Mouse (Mus musculus): ENCODE results near the gene Dffb. TPM values are rescaled to one million over a fixed set of nuclear protein-coding genes. Genes with fewer than 3 reads are reported as not detected.

Dffb gene
- total RNA-seq (2014; fragmentation: Nextera tagmentation) (11.8 and 14.2 TPM in 2 replicates), total RNA-seq (2017) (6.7 and 13.4 TPM in 2 replicates)

DNA sequence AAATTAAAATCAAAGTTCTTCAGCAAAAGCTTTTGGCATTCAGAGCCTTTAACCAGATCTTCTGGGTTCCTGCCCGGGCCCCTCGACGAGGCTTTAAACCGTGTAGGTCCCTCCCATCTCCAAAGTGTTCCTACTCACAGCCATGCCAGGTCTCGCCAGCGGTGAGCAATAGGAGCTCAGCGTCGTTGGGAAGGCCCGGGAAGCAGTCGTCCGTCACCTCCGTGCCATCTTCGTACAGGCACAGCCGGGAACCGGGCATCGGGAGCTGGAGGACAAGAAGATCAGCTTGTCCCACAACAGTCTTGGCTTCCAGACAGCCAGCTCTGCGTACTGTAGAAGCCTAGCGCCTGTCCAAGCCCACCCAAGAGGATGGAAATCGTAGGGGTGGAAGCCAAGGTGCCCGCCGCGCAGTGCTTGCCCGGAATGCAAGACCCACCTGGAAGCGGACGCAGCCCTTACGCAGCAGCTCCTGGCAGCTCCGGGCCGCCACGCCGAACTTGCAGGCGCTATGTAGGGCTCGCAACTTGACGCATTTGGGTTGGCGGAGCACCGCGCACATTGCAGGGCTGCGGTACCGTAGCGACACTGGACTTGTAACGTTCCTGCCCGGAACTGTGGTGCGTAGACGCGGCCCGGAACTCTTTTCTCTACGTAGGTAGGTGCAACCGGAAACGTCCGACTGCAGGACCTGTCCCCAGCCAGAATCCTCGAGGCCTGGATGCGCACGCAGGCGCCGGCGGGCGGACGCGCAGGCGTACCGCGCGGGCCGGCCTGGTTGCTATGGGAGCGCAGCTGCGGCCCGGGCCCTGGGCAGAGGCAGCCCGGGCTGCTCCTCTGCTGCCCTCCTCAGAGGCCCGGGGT lies at the start of gene Dffb, which contains the start of gene Cep104:
Gene Dffb (minus strand): TSS at position 696 of the 861 bp plus-strand sequence.
Gene Cep104 (plus strand): TSS at position 764 of the 861 bp plus-strand sequence.
- ATAC-seq (replicated peaks; ENCODE audit: poor library complexity, severe bottlenecking): peak; percentile 89

DNA sequence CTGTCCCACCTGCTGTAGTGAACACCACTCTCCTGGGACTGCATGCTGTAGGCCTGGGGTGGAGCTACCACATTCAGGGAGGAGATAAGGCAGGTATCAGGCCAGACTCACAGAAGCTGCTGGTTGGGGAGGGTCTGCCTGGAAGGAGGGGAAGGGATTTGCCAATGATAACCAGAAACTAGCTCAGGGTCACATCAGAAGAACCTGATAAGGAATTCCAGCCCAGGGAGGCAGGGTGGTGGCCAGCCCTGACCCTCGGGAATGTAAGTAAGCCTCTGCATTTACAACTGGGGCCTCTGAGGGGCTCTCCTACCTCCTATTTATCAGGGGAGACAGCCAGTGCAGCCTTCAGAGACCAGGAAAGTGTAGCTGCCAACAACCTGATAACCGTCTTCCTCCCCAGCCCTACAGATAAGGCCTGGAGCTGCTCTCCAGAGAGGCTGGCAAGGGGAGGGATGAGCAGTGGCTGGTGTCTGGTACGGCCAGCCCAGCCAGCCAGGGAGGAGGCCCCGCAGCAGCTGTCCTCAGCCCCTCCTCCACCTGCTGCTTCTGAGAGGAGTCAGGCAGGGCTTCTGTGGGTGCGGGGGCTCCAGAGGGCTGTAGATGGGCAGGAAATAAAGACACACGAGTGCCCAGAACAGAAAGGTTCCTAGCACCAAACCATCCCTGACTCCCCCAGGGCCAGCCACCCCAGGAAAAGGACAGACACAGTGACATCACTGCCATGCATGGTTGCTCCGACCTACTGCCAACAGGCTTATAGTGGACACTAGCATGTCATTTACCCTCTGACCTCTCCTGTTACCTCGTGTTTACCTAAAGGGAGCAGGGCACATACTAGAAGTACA lies 49.1 kb upstream of the Dffb start:
- ATAC-seq (replicated peaks; ENCODE audit: poor library complexity, severe bottlenecking): no peak

DNA sequence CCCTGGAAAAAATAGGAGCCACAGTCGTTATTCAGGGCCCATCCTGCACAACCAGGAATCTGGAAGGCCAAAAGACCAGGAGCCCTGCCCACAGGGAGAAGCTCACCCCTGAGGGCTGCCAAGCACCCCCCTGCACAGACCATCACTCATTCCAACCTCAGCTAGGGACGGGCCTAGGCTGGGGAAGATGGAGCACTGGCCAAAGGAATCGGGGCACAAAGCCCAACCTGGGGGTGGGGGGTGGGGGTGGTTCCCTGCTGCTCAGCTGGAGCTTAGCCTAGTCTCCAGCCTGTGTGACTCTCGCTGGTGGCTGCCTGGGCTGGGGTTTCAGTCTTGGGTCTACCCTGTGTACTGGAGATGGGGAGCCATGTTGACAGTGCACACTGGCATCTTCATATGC lies 47.9 kb upstream of the Dffb start:
- no peak for ATAC-seq (replicated peaks; ENCODE audit: poor library complexity, severe bottlenecking)

DNA sequence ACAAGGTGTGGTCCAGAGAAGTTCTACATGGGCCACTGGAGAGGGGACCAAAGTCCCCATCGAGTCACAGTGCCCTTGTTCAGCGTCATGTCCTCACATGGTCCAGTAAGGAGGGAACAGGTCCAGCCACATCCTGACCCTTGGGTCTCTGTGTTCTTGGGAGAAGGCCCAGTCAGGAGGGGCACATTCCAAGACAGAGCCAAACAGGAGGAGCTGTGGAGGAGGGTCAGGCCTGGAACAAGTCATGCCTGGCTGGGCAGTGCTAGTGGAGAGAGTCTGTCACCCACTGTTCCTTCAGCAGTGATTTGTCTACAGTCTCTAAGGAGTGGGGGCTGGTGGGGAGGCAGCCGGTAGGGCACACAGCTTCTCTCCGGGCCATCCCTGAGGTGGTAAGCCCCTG lies 47.5 kb upstream of the Dffb start:
- ATAC-seq (replicated peaks; ENCODE audit: poor library complexity, severe bottlenecking): no peak

DNA sequence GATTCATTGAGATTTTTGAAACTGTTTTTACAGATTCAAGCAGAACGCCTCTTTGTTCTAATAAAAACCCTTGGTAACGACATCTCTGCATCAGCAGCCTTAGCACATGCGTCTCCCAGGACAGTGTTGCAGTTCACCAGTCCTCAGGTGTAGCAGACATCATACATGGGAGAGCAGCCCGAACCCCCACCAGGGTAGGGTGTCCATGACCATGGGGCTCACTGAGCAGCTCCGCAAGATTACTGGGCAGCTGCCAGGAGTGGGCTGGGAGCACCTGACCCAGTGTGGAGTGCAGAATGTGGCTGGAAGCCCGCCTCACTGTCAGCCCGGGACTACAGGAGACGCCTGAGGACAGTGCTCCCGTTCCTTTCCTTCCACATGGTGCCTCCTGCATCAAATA lies 46.5 kb upstream of the Dffb start:
- no peak for ATAC-seq (replicated peaks; ENCODE audit: poor library complexity, severe bottlenecking)

DNA sequence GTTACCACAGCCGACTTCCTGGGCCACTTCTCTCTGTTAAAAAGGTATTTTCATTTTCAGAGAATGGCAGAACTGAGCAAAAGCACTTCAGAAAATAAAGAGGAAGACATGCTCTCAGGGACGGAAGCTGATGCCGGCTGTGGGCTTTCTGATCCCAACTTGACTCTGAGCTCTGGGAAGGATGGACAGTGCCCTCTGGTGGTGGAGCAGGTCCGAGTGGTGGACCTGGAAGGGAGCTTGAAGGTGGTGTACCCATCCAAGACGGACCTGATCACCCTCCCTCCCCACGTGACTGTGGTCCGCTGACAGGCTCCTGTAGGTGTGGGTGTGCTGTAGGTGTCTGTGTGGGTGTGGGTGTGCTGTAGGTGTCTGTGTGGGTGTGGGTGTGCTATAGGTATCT lies 44.6 kb upstream of the Dffb start:
- peak; percentile 77 for ATAC-seq (replicated peaks; ENCODE audit: poor library complexity, severe bottlenecking)

DNA sequence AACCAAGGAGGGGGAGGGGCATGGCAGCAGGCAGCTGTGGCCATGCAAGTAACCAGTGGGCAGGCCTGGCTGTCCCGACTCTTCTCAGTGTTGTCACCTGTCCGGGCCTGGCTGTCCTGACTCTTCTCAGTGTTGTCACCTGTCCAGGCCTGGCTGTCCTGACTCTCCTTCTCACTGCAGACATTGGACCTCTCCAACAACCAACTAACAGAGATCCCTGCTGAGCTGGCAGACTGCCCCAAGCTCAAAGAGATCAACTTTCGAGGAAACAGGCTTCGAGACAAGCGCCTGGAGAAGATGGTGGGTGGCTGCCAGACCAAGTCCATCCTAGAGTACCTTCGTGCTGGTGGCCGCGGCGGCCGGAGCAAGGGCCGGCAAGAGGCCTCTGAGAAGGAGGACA lies 40.5 kb upstream of the Dffb start:
- no peak for ATAC-seq (replicated peaks; ENCODE audit: poor library complexity, severe bottlenecking)

DNA sequence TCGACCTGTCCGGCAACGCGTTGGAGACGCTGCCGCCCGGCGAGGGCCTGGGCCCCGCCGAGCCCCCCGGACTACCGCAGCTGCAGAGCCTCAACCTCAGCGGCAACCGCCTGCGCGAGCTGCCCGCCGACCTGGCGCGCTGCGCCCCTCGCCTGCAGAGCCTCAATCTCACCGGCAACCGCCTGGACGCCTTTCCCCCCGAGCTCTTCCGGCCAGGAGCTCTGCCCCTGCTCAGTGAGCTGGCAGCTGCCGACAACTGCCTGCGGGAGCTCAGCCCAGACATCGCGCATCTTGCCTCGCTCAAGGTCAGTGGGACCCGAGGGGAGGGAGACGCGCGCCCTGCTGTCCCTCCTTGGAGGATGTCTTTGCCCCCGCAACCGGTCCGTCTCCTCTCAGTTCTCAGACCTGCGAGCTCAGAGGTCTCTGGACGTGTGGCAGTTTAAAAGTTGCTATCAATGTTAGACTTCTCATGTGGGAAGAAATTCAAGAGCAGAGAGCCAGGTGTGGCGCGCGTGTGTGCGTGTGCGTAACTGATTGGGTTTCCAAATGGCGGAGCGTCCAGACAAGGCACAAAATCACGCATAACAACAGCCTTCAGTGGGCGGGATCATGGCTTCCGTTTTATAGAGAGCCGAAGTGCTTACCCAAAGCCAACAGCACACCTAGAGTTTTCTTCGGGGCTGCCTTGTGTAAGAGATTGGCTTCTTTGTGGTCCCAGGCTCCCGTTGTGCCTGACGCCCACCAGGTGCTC lies 37.4 kb upstream of the Dffb start:
- ATAC-seq (replicated peaks; ENCODE audit: poor library complexity, severe bottlenecking): peak; percentile 53

DNA sequence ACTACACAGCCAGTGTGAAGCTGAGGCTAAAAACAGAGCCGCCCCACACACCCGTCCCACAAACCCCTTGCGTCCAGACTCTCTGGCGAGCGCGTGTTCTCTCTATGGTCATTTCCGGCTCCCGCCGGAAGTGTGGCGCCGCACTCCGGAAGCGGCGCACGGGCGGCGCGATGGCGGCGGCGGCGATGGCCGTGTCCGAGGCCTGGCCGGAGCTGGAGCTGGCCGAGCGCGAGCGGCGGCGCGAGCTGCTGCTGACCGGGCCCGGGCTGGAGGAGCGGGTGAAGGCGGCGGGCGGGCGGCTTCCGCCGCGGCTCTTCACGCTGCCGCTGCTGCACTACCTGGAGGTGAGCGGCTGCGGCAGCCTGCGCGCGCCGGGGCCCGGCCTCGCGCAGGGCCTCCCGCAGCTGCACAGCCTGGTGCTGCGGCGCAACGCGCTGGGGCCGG lies 36.7 kb upstream of the Dffb start, which contains the start of gene Lrrc47:
Gene Lrrc47 (plus strand): TSS at position 86 of the 444 bp plus-strand sequence.
- ATAC-seq (replicated peaks; ENCODE audit: poor library complexity, severe bottlenecking): peak; percentile 88

DNA sequence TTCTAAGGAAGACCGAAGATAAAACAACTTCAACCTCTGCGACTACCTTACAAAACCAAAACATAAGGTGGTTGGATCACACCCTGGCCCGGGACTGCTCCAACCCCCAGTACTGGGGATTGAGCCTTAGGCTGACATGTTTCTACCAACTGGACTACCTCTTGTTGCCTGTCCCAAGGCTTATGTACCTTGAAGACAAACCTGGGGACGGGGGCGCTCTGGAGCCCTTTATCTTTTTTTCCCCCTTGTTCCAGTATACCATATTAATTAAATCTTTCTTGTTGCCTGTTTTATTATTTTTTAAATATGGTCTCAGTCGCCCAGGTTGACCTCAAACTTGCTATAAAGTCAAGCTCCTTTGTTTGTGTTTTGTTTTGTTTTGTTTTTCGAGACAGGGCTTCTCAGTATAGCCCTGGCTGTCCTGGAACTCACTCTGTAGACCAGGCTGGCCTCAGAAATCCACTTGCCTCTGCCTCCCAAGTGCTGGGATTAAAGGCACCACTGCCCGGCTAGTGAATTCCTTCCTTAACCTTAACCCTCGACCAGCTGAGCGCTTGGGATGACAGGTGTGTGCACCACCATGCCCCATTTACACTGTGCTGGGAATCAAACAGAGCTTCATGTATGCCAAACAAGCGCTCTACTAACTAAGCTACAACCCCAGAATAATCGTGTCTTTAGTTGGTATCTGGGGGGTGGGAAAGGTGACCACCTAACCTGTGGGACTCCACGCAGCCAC lies 36.1 kb upstream of the Dffb start:
- peak; percentile 28 for ATAC-seq (replicated peaks; ENCODE audit: poor library complexity, severe bottlenecking)

DNA sequence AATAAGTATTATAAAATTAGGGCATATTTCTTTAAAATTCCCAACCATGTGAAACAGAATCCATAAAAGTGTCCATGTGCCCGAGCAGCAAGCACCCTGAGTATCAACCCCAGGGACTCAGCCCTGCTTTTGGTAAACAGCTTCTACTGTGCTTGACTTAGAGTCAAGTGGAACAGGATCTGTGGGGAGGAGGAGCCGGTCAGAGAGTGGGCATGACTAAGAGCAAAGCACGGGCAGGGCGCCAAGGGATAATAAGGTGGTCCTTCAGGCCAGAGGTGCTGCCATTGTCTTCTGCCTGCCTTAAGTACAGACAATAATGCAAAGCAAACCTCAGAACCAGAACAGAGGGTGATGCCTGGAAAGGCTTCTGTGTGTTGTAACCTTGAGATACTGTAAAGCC lies 32.8 kb upstream of the Dffb start:
- ATAC-seq (replicated peaks; ENCODE audit: poor library complexity, severe bottlenecking): no peak

DNA sequence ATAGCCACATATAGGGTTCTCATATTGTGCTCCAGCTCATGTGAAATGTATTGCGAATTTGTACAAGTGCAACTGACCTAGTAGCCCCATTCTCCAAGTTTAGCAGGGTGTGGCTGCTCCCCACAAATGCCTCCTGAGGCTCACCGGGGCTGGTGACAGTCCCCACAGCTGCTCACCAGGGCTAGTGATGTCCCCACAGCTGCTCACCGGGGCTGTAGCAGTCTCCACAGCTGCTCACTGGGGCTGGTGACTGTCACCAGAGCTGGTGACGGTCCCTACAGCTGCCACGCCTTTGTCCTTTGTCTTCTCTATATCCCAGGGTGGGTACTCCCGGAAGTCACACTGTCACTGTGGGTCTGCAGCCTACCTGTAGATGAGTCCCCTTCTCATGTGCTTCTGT lies 31.3 kb upstream of the Dffb start:
- ATAC-seq (replicated peaks; ENCODE audit: poor library complexity, severe bottlenecking): no peak

DNA sequence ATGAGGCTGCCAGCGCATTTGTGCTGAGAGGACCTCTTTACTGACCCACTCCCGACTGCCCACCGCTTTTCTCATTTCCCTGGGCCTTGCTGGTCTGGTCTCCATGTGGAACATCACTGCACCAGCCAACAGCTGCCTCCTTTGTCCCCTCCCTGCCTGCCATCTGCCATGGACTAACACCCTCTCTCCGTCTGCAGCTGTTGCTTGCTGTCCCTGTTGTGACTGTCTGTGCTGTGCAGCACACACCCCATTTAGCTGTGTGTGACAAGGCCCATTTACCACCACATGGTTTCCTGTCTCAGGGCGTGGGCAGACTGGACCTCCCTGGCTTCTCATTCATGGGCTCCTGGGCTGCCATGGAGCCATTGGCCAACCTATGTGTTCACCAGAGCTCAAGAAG lies 30.6 kb upstream of the Dffb start:
- no peak for ATAC-seq (replicated peaks; ENCODE audit: poor library complexity, severe bottlenecking)

DNA sequence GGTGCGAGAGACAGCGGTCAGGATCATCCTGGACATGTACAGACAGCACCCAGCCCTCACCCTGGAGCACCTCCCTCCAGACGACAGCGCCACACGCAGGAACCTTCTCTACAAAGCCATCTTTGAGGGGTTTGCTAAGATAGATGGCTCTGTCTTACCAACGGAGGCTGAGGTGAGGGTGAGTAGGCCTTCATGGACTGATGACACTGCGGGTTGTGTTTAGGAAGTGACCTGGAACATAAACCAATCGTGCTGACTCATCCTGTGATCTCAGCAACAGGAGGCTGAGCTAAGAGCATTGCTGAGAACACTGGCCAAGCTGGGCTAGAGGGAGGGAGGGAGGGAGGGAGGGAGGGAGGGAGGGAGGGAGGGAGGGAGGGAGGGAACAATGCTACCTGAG lies 18.6 kb upstream of the Dffb start:
- ATAC-seq (replicated peaks; ENCODE audit: poor library complexity, severe bottlenecking): no peak

DNA sequence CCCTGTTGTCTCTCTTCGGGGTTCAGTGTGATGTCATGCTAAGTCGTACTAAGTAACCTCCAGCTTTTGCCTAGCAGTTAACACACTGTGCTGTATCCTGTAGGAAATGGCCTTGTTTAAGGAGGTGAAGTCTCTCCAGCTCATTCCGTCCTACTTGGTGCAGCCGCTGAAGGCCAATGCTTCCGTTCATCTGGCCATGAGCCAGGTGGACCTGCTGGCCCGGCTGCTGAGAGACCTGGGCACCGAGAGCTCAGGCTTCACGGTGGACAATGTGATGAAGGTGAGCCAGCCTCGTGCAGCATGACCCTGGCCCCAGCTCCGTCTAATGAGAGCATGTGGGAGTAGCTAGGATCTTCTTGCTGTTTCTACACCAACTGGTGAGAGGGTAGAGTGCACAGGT lies 17.8 kb upstream of the Dffb start:
- no peak for ATAC-seq (replicated peaks; ENCODE audit: poor library complexity, severe bottlenecking)

DNA sequence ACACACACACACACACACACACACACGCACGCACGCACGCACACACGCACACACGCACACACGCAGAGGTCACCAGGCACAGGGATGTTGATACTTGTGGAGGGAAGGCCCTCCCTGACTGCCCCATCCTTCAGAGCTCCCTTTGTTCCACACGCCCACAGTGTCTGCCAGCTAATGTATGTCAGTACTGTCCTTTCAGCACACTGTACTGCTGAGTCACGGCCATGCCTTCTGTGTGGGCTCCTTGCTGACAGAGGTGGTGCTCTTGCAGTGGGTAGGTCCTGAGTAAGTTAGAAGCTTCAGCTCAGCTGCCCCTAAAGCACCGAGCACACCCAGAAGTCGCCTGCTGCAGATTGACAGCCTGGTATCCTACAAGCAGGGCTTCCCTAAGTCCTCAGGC lies 5.5 kb upstream of the Dffb start:
- no peak for ATAC-seq (replicated peaks; ENCODE audit: poor library complexity, severe bottlenecking)

DNA sequence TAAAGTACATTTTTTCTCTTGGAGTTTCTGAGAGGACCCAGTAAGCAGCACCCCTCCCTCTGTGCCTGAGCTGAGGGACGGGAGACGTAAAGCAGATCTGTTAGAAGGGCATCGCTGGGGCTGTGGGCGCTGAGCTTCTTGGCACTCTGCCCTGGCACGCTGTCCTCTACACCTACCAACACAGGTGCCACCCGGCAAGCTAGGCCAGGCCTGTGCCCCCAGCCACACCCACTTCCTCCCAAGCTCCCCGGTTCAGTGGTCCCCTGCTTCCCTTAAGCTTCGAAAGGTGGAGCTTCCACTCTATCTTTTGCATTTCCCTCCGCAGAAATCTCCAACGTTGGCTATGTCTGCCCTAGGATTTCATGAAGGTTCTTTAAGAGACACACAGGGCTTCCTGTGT lies 4.3 kb upstream of the Dffb start:
- ATAC-seq (replicated peaks; ENCODE audit: poor library complexity, severe bottlenecking): no peak

DNA sequence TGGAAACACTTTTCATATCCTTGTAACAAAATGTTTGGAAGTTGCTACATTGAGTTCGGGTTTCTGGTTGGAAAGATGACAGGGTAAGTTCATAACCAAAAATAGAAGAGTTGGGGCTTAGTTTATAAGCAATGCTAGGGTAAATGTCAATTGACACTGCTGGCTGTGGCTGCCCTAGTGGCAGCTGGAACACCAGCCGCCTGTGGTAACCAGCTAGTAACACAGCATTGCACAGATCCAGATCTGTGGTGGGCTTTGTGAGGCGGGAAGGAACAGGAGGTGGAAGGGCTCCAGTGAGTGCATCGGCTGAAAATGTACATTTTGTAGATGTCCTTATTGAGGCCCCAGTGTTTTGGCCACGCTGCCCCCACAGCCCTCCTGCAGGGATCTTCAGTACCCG lies 842 bp upstream of the Dffb start:
- ATAC-seq (replicated peaks; ENCODE audit: poor library complexity, severe bottlenecking): peak; percentile 53

DNA sequence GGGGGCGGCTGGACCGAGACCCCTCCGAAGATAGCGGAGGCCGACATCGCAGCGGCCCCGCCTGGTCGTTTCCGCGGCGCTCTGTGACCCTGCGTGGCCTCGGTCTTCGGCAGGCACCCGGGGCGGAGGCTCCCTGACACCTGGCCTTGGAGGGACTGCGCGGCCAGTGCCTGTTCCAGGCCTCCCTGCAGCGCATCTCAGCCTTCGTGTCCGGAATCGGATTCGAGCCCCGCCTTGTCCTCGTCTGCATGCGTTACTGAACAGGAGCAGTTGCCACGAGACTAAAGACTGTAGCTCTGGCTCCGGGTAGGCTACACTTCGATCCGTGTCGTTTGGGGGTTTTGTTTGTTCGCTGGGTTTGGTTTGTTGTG lies 351 bp upstream of the Dffb start:
- ATAC-seq (replicated peaks; ENCODE audit: poor library complexity, severe bottlenecking): peak; percentile 38

DNA sequence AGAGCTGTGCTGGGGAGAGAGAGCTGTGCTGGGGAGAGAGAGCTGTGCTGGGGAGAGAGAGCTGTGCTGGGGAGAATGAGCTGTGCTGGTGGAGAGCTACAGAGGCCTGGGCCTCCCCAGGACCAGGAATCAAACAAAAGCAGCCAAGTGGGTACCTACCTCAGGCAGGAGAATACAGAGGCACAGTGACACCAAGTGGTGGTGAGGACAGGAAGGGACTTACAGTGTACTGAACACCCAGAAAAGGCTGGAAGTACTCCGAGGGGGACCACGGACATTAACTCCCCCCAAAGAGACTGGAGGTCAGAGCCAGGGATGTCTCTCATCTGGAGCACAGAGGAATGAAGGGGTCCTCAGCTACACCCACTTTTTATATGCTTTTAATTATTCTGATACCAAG lies 6.9 kb downstream of the Dffb start:
- no peak for ATAC-seq (replicated peaks; ENCODE audit: poor library complexity, severe bottlenecking)

Measured in granulocyte monocyte progenitor cell, adult 5-6 weeks (primary cell).